Mouse (Mus musculus): ENCODE data around the gene Vmn1r209. TPM values are rescaled to one million over a fixed set of nuclear protein-coding genes. Genes with fewer than 3 reads are reported as not detected.
"Not testable (repeated sequence)": the region's sequence is repeated elsewhere in the genome, so short reads cannot be mapped to it uniquely, and the experiment has no call there.

The Vmn1r209 gene
- polyA plus RNA-seq, 1 experiment = not detected

GRCm38 (mm10) chr13:22771592-22771991, 37.9 kb downstream of the Vmn1r209 start:
- not testable (repeated sequence) for H3K4me1 ChIP-seq (ENCODE audit: control insufficient read depth, insufficient read depth, low read length); H3K36me3 ChIP-seq (ENCODE audit: control insufficient read depth, insufficient read depth, low read length); DNase-seq; H3K27ac ChIP-seq (ENCODE audit: insufficient read depth, low read depth, low read length); H3K27me3 ChIP-seq (replicated peaks; ENCODE audit: control insufficient read depth, insufficient read depth, low read length); H3K4me3 ChIP-seq (ENCODE audit: insufficient read depth, low read depth, low read length)
- 80% methylated on average over 1 of the region's 2 CpGs for WGBS

Other genes starting within 250 kb of the Vmn1r209 start
- not detected in 2 replicates for gene Vmn1r205, start 216.7 kb downstream of the Vmn1r209 start, polyA plus RNA-seq (2012; rRNA removed)
- gene Vmn1r206, start 185.4 kb downstream of the Vmn1r209 start, polyA plus RNA-seq (2012; rRNA removed) = not detected in 2 replicates
- not detected in 2 replicates for gene Vmn1r207-ps, start 80.1 kb downstream of the Vmn1r209 start, polyA plus RNA-seq (2012; rRNA removed)
- gene Vmn1r208, start 32.3 kb downstream of the Vmn1r209 start, polyA plus RNA-seq (2012; rRNA removed) = not detected in 2 replicates
- gene Vmn1r210, start 21.7 kb upstream of the Vmn1r209 start, polyA plus RNA-seq (2012; rRNA removed) = not detected in 2 replicates
- gene Vmn1r211, start 47.9 kb upstream of the Vmn1r209 start, polyA plus RNA-seq (2012; rRNA removed) = not detected in 2 replicates
- gene Vmn1r212, start 74.5 kb upstream of the Vmn1r209 start, polyA plus RNA-seq (2012; rRNA removed) = not detected in 2 replicates
- not detected in 2 replicates for gene Vmn1r213, start 198.0 kb upstream of the Vmn1r209 start, polyA plus RNA-seq (2012; rRNA removed)
- gene Vmn1r214, start 220.7 kb upstream of the Vmn1r209 start, polyA plus RNA-seq (2012; rRNA removed) = not detected in 2 replicates